ENCODE assay signal across 13 mouse cellular contexts in genomic region chr7:132756325-132756724, GRCm38 (mm10).
"Had no signal": no experiment of that assay in that cellular context is flagged by ENCODE, and none has a peak within 500 bp of the region (broad histone marks: within the 10 kb centered on the region; RNA-seq: fewer than 3 reads in every experiment).

No protein-coding gene starts in this region.

- H3K4me2 ChIP-seq: midbrain, embryonic 13.5 days; neural tube, embryonic 12.5 days had no signal

- H3K4me3 ChIP-seq: left cerebral cortex, adult 2 months; limb, embryonic 10.5 days; midbrain, embryonic 13.5 days; neural tube, embryonic 12.5 days had no signal

- DNase-seq: kidney, adult 8-10 months; kidney, postnatal 25 days; lung, adult 2 months; lung, postnatal 36 days; spleen, adult 18-20 months; thymus, adult 2 months; thymus, postnatal 36 days had no signal

- H3K27me3 ChIP-seq: midbrain, embryonic 13.5 days; neural tube, embryonic 12.5 days had no signal

- H3K9ac ChIP-seq: liver, embryonic 14.5 days; midbrain, embryonic 13.5 days; neural tube, embryonic 12.5 days had no signal

- ATAC-seq: lung, postnatal 0 days; midbrain, embryonic 13.5 days had no signal

- H3K27ac ChIP-seq: left cerebral cortex, adult 2 months; limb, embryonic 10.5 days; liver, embryonic 14.5 days; midbrain, embryonic 13.5 days; neural tube, embryonic 12.5 days had no signal

- H3K9me3 ChIP-seq: limb, embryonic 10.5 days; midbrain, embryonic 13.5 days; neural tube, embryonic 12.5 days had no signal
